Mouse (Mus musculus): ENCODE measurements at regions not wholly inside any gene's neighbourhood (a gene's known extent, or its start where the extent isn't known, plus 50 kb on each side); places are given as distances from the start of the nearest gene placed in this dataset.

DNA sequence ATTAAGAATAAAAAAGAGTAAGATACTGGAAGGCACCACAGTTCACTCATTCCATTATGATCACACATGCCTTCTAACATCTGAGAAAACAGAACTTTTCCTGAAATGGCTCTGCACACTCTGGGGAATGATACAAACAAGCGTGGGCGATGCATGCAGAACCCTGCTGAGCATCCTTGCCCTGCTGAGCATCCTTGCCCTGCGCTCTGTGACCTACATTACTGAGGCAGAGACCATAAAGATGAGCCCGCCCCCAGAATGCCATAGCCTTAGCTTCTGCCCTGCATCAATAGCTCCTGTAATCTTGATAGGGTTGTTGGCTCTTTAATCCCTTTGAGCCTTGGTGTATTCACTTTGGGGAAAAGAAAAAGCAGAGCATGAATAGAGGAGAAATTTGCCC, 132.2 kb upstream of the B3gat2 start:
- Histone ChIP-seq H3K9ac (ENCODE audit: control insufficient read depth, low read depth, low read length, poor library complexity, severe bottlenecking) (no peak overlapping the region), H3K9me3 (replicated peaks; ENCODE audit: insufficient read depth, low read length) (no peaks in the 10 kb centered on the region), H3K27ac (ENCODE audit: control insufficient read depth, low read depth, low read length) (no peak overlapping the region), H3K27me3 (ENCODE audit: control insufficient read depth in 1 of 2, insufficient read depth in 2 of 2, low read length in 2 of 2) (no peaks in the 10 kb centered on the region; a peak in 1 of 4 replicates), H3K4me1 (ENCODE audit: control insufficient read depth in 1 of 2, insufficient read depth in 2 of 2, low read length in 2 of 2) (no peaks in the 10 kb centered on the region), H3K4me3 (ENCODE audit: control insufficient read depth in 1 of 2, insufficient read depth in 1 of 2, low read depth in 2 of 2, low read length in 2 of 2) (no peak overlapping the region), H3K79me2 (ENCODE audit: control insufficient read depth, insufficient read depth, low read length, poor library complexity) (no peaks in the 10 kb centered on the region), H3K36me3 (ENCODE audit: control insufficient read depth in 1 of 2, insufficient read depth in 2 of 2, low read length in 2 of 2) (no peaks in the 10 kb centered on the region)
- DNase-seq (ENCODE audit: low read depth, low spot score), result no peak
- TF ChIP-seq MXI1 (IDR thresholded peaks at IDR 0.05; ENCODE audit: low read depth, low read length), result no peak
- TF ChIP-seq POLR2AphosphoS5 (IDR thresholded peaks at IDR 0.05; ENCODE audit: borderline replicate concordance, low read depth, low read length), result no peak
- no peak for TF ChIP-seq ELF1 (IDR thresholded peaks at IDR 0.05; ENCODE audit: low read depth, low read length)
- no peak for TF ChIP-seq POLR2A (IDR thresholded peaks at IDR 0.05; ENCODE audit: control insufficient read depth in 1 of 2, insufficient read depth in 1 of 2, low read depth in 1 of 2, low read length in 2 of 2, poor library complexity in 1 of 2)
- no peak for TF ChIP-seq TBP (IDR thresholded peaks at IDR 0.05; ENCODE audit: low read depth, low read length)
- TF ChIP-seq UBTF (IDR thresholded peaks at IDR 0.05; ENCODE audit: borderline replicate concordance, insufficient read depth, low read depth, low read length), result no peak
- TF ChIP-seq CHD1 (IDR thresholded peaks at IDR 0.05; ENCODE audit: low read depth, low read length), result no peak
- TF ChIP-seq E2F4 (IDR thresholded peaks at IDR 0.05; ENCODE audit: borderline replicate concordance, low read depth, low read length), result no peak
- no peak for TF ChIP-seq JUND (IDR thresholded peaks at IDR 0.05; ENCODE audit: low read depth, low read length)
- TF ChIP-seq RCOR1 (IDR thresholded peaks at IDR 0.05; ENCODE audit: low read depth, low read length), result no peak
- TF ChIP-seq NRF1 (IDR thresholded peaks at IDR 0.05; ENCODE audit: insufficient read depth, low read depth, low read length, poor library complexity, severe bottlenecking), result no peak
- TF ChIP-seq RAD21 (IDR thresholded peaks at IDR 0.05; ENCODE audit: low read depth, low read length), result no peak
- TF ChIP-seq USF2 (IDR thresholded peaks at IDR 0.05; ENCODE audit: borderline replicate concordance in 1 of 2, insufficient read depth in 1 of 2, low read depth in 1 of 2, low read length in 2 of 2), result no peak
- no peak for TF ChIP-seq MYC (IDR thresholded peaks at IDR 0.05; ENCODE audit: low read depth, low read length)
- TF ChIP-seq NELFE (IDR thresholded peaks at IDR 0.05; ENCODE audit: low read depth, low read length), result no peak

DNA sequence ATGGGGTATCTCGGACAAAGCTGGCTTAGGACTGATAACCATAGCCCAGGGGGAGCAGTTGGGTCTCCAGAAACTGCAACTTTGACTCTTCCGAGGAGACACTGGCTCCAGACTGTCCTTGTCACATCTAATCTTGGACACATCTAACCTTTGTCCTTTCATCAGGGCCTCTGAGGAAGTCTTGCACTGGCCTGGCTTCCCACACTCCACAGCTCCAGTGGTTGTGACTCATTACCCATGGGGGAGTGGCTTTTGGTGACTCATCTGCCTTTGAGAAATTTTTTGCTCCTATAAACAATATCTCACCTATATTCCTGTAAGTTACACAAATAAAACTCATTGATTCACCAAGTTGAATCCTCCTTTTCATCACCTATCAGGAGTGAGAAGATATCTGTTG, 116.5 kb upstream of the B3gat2 start:
- no peak for DNase-seq (ENCODE audit: low read depth, low spot score)

More for the DNA sequence above, 116.5 kb upstream of the B3gat2 start:
- H3K9ac ChIP-seq (ENCODE audit: control insufficient read depth, low read depth, low read length, poor library complexity, severe bottlenecking), result no peak overlapping the region
- no peak overlapping the region for H3K4me3 ChIP-seq (ENCODE audit: control insufficient read depth in 1 of 2, insufficient read depth in 1 of 2, low read depth in 2 of 2, low read length in 2 of 2)
- H3K9me3 ChIP-seq (replicated peaks; ENCODE audit: insufficient read depth, low read length), result no peaks in the 10 kb centered on the region
- H3K4me1 ChIP-seq (ENCODE audit: control insufficient read depth in 1 of 2, insufficient read depth in 2 of 2, low read length in 2 of 2), result no peaks in the 10 kb centered on the region
- H3K79me2 ChIP-seq (ENCODE audit: control insufficient read depth, insufficient read depth, low read length, poor library complexity), result no peaks in the 10 kb centered on the region
- TF ChIP-seq MAFK (IDR thresholded peaks at IDR 0.05; ENCODE audit: borderline replicate concordance, low read depth, low read length) (no peak), ZC3H11A (IDR thresholded peaks at IDR 0.05; ENCODE audit: low read depth, low read length) (no peak), KAT2A (conservative IDR thresholded peaks at IDR 0.05; ENCODE audit: low read depth, low read length) (no peak), SIN3A (IDR thresholded peaks at IDR 0.05; ENCODE audit: low read length) (no peak), CHD1 (IDR thresholded peaks at IDR 0.05; ENCODE audit: low read depth, low read length) (no peak), BHLHE40 (IDR thresholded peaks at IDR 0.05; ENCODE audit: borderline replicate concordance, low read depth, low read length) (no peak), SMC3 (IDR thresholded peaks at IDR 0.05; ENCODE audit: low read depth, low read length) (no peak), E2F4 (IDR thresholded peaks at IDR 0.05; ENCODE audit: borderline replicate concordance, low read depth, low read length) (no peak), CHD2 (IDR thresholded peaks at IDR 0.05; ENCODE audit: low read length) (no peak), ZKSCAN1 (IDR thresholded peaks at IDR 0.05; ENCODE audit: low read depth, low read length) (no peak), TAL1 (IDR thresholded peaks at IDR 0.05; ENCODE audit: low read length) (no peak), RAD21 (IDR thresholded peaks at IDR 0.05; ENCODE audit: low read depth, low read length) (no peak), POLR2AphosphoS2 (IDR thresholded peaks at IDR 0.05; ENCODE audit: low read length) (no peak), GABPA (IDR thresholded peaks at IDR 0.05; ENCODE audit: low read depth, low read length) (no peak)
- no peaks in the 10 kb centered on the region for H3K36me3 ChIP-seq (ENCODE audit: control insufficient read depth in 1 of 2, insufficient read depth in 2 of 2, low read length in 2 of 2)
- H3K27me3 ChIP-seq (ENCODE audit: control insufficient read depth in 1 of 2, insufficient read depth in 2 of 2, low read length in 2 of 2), result no peaks in the 10 kb centered on the region
- no peak overlapping the region for H3K27ac ChIP-seq (ENCODE audit: control insufficient read depth, low read depth, low read length)

All from MEL (cell line).